ENCODE assay signal across 9 mouse cellular contexts in the genomic region with DNA sequence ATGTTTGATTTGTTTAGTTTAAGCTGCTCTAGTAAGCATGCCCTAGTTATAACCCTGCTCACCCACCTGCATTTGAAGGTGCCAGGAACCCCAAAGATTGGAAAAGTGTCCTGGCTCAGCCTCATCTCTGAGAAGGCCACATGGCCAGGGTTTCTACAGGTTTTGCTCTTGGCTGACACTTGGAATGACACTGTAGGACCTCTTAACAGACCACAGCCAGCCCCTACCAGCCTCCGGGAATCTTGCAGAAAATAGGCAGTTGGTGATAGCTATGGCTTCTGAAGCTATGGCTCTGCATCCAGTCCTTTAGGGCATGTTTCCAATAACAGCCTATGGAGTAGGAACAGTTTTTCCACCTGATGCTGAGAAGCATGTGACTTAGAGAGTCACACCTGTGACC.
"Had no signal": no experiment of that assay in that cellular context is flagged by ENCODE, and none has a peak within 500 bp of the region (broad histone marks: within the 10 kb centered on the region; RNA-seq: fewer than 3 reads in every experiment).

No protein-coding gene starts in this region.

- H3K9me3 ChIP-seq: limb, embryonic 15.5 days; liver, embryonic 12.5 days; midbrain, embryonic 12.5 days had no signal

- H3K27ac ChIP-seq: left cerebral cortex, adult 2 months; limb, embryonic 15.5 days; liver, embryonic 12.5 days; midbrain, embryonic 12.5 days had no signal

- H3K36me3 ChIP-seq: limb, embryonic 15.5 days; liver, embryonic 12.5 days; midbrain, embryonic 12.5 days had no signal

- H3K4me1 ChIP-seq: midbrain, embryonic 12.5 days had no signal

- DNase-seq: kidney, postnatal 10 days; lung, embryonic 14.5 days; lung, postnatal 14 days; right cerebral cortex, postnatal 14 days; thymus, postnatal 14 days had no signal

- H3K9ac ChIP-seq: limb, embryonic 15.5 days; liver, embryonic 12.5 days; lung, embryonic 14.5 days; midbrain, embryonic 12.5 days had no signal

- H3K27me3 ChIP-seq: limb, embryonic 15.5 days; midbrain, embryonic 12.5 days had no signal

- H3K4me3 ChIP-seq: left cerebral cortex, adult 2 months; limb, embryonic 15.5 days; liver, embryonic 12.5 days; midbrain, embryonic 12.5 days had no signal

- H3K4me2 ChIP-seq: limb, embryonic 15.5 days; liver, embryonic 12.5 days; lung, embryonic 14.5 days; midbrain, embryonic 12.5 days had no signal

- ATAC-seq: liver, embryonic 12.5 days had no signal
